Mouse (Mus musculus): ENCODE results near the gene Katnal1. TPM values are rescaled to one million over a fixed set of nuclear protein-coding genes. Genes with fewer than 3 reads are reported as not detected.
A peak's percentile ranks its signal among the peaks of the same experiment; 100 is the strongest.

Gene Katnal1
- polyA plus RNA-seq, 1 experiment, result 3.0 TPM

- TF ChIP-seq GATA1 (IDR thresholded peaks at IDR 0.05; ENCODE audit: borderline replicate concordance, low read length) (no peak), FLI1 (IDR thresholded peaks at IDR 0.05; ENCODE audit: low read length) (no peak)
- Histone ChIP-seq H3K4me3 (replicated peaks) (no peak overlapping the region), H3K27me3 (replicated peaks) (no peaks in the 10 kb centered on the region), H3K36me3 (replicated peaks; ENCODE audit: low read length) (no peaks in the 10 kb centered on the region), H3K4me1 (peaks cover 80% of the 10 kb centered on the region), H3K9me3 (no peaks in the 10 kb centered on the region)
These were observed 27.0 kb upstream of the Katnal1 start for GRCm38 (mm10) chr5:148956091-148956490.

GRCm38 (mm10) chr5:148955575-148955974 is 26.5 kb upstream of the Katnal1 start:
- TF ChIP-seq GATA1 (IDR thresholded peaks at IDR 0.05; ENCODE audit: borderline replicate concordance, low read length) (no peak), FLI1 (IDR thresholded peaks at IDR 0.05; ENCODE audit: low read length) (no peak)
- H3K4me1 ChIP-seq, result peaks cover 85% of the 10 kb centered on the region
- H3K4me3 ChIP-seq (replicated peaks), result no peak overlapping the region
- H3K27me3 ChIP-seq (replicated peaks), result no peaks in the 10 kb centered on the region
- no peaks in the 10 kb centered on the region for H3K9me3 ChIP-seq
- no peaks in the 10 kb centered on the region for H3K36me3 ChIP-seq (replicated peaks; ENCODE audit: low read length)

- Histone ChIP-seq H3K27me3 (replicated peaks) (no peaks in the 10 kb centered on the region), H3K36me3 (replicated peaks; ENCODE audit: low read length) (no peaks in the 10 kb centered on the region), H3K4me1 (peaks cover 84% of the 10 kb centered on the region), H3K4me3 (replicated peaks) (peak overlapping the region; percentile 83), H3K9me3 (no peaks in the 10 kb centered on the region)
- TF ChIP-seq GATA1 (IDR thresholded peaks at IDR 0.05; ENCODE audit: borderline replicate concordance, low read length), result no peak
- no peak for TF ChIP-seq FLI1 (IDR thresholded peaks at IDR 0.05; ENCODE audit: low read length)
These were observed 25.4 kb upstream of the Katnal1 start for GRCm38 (mm10) chr5:148954314-148955060.

DNA sequence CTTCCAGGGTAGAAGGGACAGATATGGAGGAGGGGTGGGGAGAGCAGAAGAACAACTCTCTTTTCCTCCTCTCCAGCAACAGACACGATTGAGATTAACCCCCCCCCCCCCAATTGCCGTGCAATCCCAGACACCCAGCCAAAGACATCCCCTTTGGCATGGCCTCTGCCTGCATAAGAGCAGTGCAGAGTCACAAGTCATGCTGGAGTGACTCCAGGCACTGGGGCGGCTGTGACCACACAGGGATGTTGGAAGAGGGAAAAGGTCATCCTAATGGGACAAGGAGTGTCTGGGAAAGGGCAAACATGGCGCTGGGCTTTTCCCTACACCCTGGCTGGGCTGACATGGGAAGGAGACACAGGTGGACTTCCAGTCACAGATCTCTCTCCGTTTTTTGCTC is 24.0 kb upstream of the Katnal1 start:
- TF ChIP-seq GATA1 (IDR thresholded peaks at IDR 0.05; ENCODE audit: borderline replicate concordance, low read length) (no peak), FLI1 (IDR thresholded peaks at IDR 0.05; ENCODE audit: low read length) (no peak)
- Histone ChIP-seq H3K4me1 (peaks cover 71% of the 10 kb centered on the region), H3K9me3 (no peaks in the 10 kb centered on the region)

DNA sequence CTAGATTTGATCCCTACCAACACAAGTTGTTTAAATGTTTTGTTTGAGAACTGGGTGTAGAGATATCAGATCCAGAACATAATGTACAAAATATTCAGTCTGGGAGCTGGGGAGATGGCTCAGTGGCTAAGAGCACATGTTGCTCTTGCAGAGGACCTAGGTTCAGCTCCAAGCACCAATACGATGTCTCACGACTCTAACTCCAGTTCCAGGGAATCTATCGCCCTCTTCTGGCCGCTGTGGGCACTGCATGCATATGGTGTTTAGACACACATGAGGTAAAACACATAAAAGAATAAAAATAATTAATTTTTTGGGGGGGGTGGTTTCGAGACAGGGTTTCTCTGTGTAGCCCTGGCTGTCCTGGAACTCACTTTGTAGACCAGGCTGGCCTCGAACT is 23.3 kb upstream of the Katnal1 start:
- no peaks in the 10 kb centered on the region for H3K9me3 ChIP-seq
- TF ChIP-seq GATA1 (IDR thresholded peaks at IDR 0.05; ENCODE audit: borderline replicate concordance, low read length) (no peak), FLI1 (IDR thresholded peaks at IDR 0.05; ENCODE audit: low read length) (no peak)
- no peaks in the 10 kb centered on the region for H3K36me3 ChIP-seq (replicated peaks; ENCODE audit: low read length)
- peaks cover 68% of the 10 kb centered on the region for H3K4me1 ChIP-seq
- no peak overlapping the region for H3K4me3 ChIP-seq (replicated peaks)
- no peaks in the 10 kb centered on the region for H3K27me3 ChIP-seq (replicated peaks)

More for the DNA sequence above, 24.0 kb upstream of the Katnal1 start:
- H3K4me3 ChIP-seq (replicated peaks), result peak overlapping the region; percentile 28
- H3K36me3 ChIP-seq (replicated peaks; ENCODE audit: low read length), result no peaks in the 10 kb centered on the region
- no peaks in the 10 kb centered on the region for H3K27me3 ChIP-seq (replicated peaks)

DNA sequence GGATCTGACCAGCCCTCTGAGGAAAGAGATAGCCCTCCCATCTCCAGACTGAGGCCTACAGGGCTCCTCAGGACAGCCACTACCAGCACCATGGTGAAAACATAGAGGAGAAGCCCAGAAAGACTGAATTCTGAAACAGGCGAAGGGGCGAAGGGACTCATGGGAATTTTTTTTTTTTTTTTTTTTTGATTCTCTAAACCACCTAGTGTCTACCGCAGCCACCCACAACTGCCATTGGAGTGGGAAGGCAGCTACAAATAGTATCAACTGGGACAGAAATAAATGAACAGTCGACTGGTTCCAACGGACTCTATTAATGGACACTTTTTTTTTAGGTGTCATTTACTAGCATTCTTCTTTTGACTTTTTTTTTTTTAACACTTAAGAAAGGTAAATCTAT is 22.2 kb upstream of the Katnal1 start:
- no peaks in the 10 kb centered on the region for H3K27me3 ChIP-seq (replicated peaks)
- H3K4me3 ChIP-seq (replicated peaks), result no peak overlapping the region
- TF ChIP-seq FLI1 (IDR thresholded peaks at IDR 0.05; ENCODE audit: low read length), result no peak
- no peak for TF ChIP-seq GATA1 (IDR thresholded peaks at IDR 0.05; ENCODE audit: borderline replicate concordance, low read length)
- H3K36me3 ChIP-seq (replicated peaks; ENCODE audit: low read length), result no peaks in the 10 kb centered on the region
- no peaks in the 10 kb centered on the region; the same call in 1 of the 2 replicates for H3K9me3 ChIP-seq
- H3K4me1 ChIP-seq, result peaks cover 58% of the 10 kb centered on the region

DNA sequence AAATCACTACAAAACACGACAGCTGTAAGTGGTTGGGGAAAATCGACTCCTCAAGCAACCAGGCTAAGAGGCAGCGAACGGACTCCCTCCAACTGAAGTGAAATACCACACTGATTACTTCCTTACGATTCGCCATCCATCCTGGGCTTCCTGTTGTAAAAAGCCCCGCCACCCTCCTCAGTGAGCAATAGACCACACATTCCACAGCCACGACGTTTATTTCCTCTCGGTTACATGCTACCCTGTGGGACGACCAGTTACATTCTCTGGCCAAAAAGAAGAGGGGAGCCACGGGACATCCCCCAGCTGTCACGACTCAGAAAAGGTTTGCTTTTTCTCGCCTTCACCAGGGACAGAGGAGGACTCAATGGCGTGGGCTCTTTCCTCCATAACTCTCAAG is 20.9 kb upstream of the Katnal1 start:
- Histone ChIP-seq H3K4me3 (replicated peaks) (no peak overlapping the region), H3K36me3 (replicated peaks; ENCODE audit: low read length) (no peaks in the 10 kb centered on the region), H3K27me3 (replicated peaks) (no peaks in the 10 kb centered on the region), H3K9me3 (no peaks in the 10 kb centered on the region; the same call in 1 of the 2 replicates), H3K4me1 (peaks cover 45% of the 10 kb centered on the region)
- TF ChIP-seq FLI1 (IDR thresholded peaks at IDR 0.05; ENCODE audit: low read length) (no peak), GATA1 (IDR thresholded peaks at IDR 0.05; ENCODE audit: borderline replicate concordance, low read length) (no peak)

- Histone ChIP-seq H3K4me1 (peaks cover 31% of the 10 kb centered on the region), H3K4me3 (replicated peaks) (no peak overlapping the region), H3K9me3 (no peaks in the 10 kb centered on the region; the same call in 1 of the 2 replicates), H3K36me3 (replicated peaks; ENCODE audit: low read length) (no peaks in the 10 kb centered on the region), H3K27me3 (replicated peaks) (no peaks in the 10 kb centered on the region)
- TF ChIP-seq GATA1 (IDR thresholded peaks at IDR 0.05; ENCODE audit: borderline replicate concordance, low read length), result no peak
- TF ChIP-seq FLI1 (IDR thresholded peaks at IDR 0.05; ENCODE audit: low read length), result no peak
These were observed 19.5 kb upstream of the Katnal1 start for GRCm38 (mm10) chr5:148948577-148948976.

GRCm38 (mm10) chr5:148947412-148947811 is 18.3 kb upstream of the Katnal1 start:
- H3K9me3 ChIP-seq, result peaks cover 7% of the 10 kb centered on the region; the same call in 1 of the 2 replicates
- no peak for TF ChIP-seq GATA1 (IDR thresholded peaks at IDR 0.05; ENCODE audit: borderline replicate concordance, low read length)
- no peak for TF ChIP-seq FLI1 (IDR thresholded peaks at IDR 0.05; ENCODE audit: low read length)
- peaks cover 22% of the 10 kb centered on the region for H3K4me1 ChIP-seq
- H3K27me3 ChIP-seq (replicated peaks), result no peaks in the 10 kb centered on the region
- no peak overlapping the region for H3K4me3 ChIP-seq (replicated peaks)
- H3K36me3 ChIP-seq (replicated peaks; ENCODE audit: low read length), result no peaks in the 10 kb centered on the region

DNA sequence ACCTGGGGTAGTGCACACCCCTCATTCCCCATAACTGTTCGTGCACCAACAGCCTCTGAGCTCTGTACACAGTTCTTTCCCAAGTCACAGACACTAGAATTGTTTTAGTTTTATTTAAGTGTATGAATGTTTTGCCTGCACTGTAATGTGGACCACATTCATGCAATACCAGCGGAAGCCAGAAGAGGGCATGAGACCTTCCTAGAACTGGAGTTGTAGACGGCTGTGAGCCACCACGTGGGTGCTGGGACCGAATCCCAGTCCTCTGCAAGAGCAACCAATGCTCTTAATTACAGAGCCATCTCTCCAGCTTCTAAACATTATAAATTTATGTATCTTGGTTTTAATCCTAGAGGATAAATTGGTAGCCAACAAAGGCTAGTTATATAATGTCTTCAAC is 17.7 kb upstream of the Katnal1 start:
- Histone ChIP-seq H3K9me3 (peaks cover 9% of the 10 kb centered on the region; the same call in 1 of the 2 replicates), H3K27me3 (replicated peaks) (peaks cover 2% of the 10 kb centered on the region), H3K4me1 (peaks cover 23% of the 10 kb centered on the region), H3K36me3 (replicated peaks; ENCODE audit: low read length) (no peaks in the 10 kb centered on the region), H3K4me3 (replicated peaks) (no peak overlapping the region)
- TF ChIP-seq FLI1 (IDR thresholded peaks at IDR 0.05; ENCODE audit: low read length) (no peak), GATA1 (IDR thresholded peaks at IDR 0.05; ENCODE audit: borderline replicate concordance, low read length) (no peak)
